Mouse (Mus musculus): ENCODE measurements around the gene Fto. TPM values are rescaled to one million over a fixed set of nuclear protein-coding genes. Genes with fewer than 3 reads are reported as not detected.

Gene Fto
- polyA plus RNA-seq, 1 experiment from 2014 or later = 97.3 TPM

- no peak overlapping the region for H3K4me2 ChIP-seq (ENCODE audit: low read depth, severe bottlenecking)
- ATAC-seq (ENCODE audit: insufficient number of reproducible peaks, low FRiP score, low TSS enrichment, low read depth) (no peak), DNase-seq (ENCODE audit: low spot score) (no peak)
- H3K9me3 ChIP-seq (ENCODE audit: control insufficient read depth, low read length) = no peaks in the 10 kb centered on the region
- H3K27me3 ChIP-seq (ENCODE audit: control insufficient read depth, insufficient read depth, low read length) = no peaks in the 10 kb centered on the region
- H3K27ac ChIP-seq (replicated peaks; ENCODE audit: low read depth, low read length) = no peak overlapping the region
- no peak overlapping the region for H3K4me3 ChIP-seq (ENCODE audit: low read depth, low read length)
- H3K9ac ChIP-seq (ENCODE audit: low read length) = no peak overlapping the region
- 88% methylated on average over 11 of the region's 11 CpGs for WGBS
- H3K4me1 ChIP-seq (ENCODE audit: control insufficient read depth, insufficient read depth, low read length) = peaks cover 25% of the 10 kb centered on the region
- H3K36me3 ChIP-seq (ENCODE audit: control insufficient read depth, insufficient read depth, low read length) = no peaks in the 10 kb centered on the region; the same call in 1 of the 2 replicates
Measured at GRCm38 (mm10) chr8:91327471-91328205, 14.3 kb downstream of the Fto start.

DNA sequence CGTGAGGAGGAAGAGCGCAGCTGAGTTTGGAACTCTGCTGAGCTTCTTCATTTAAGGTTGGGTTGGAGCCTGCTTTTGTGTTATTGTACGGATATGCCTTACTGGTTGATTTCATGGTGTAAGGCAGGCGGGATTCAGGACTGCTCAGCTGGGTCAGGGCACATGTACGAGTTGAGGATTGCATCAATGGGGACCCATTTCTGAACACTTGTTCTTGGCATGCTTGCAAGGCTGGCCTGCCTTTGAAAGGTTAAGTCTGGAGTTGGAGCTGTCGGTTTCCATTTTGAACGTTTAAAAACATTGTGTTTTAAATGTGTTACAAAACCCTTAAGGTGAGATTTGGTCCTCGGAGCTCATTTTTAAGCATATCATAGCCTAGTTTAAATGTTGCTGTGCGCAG, 15.7 kb downstream of the Fto start:
- H3K9me3 ChIP-seq (ENCODE audit: control insufficient read depth, low read length) = no peaks in the 10 kb centered on the region
- no peak overlapping the region for H3K27ac ChIP-seq (replicated peaks; ENCODE audit: low read depth, low read length)
- no peak overlapping the region for H3K9ac ChIP-seq (ENCODE audit: low read length)
- DNase-seq (ENCODE audit: low spot score) = no peak
- no peak for ATAC-seq (ENCODE audit: insufficient number of reproducible peaks, low FRiP score, low TSS enrichment, low read depth)
- peaks cover 25% of the 10 kb centered on the region for H3K4me1 ChIP-seq (ENCODE audit: control insufficient read depth, insufficient read depth, low read length)
- no peak overlapping the region for H3K4me3 ChIP-seq (ENCODE audit: low read depth, low read length)
- no peaks in the 10 kb centered on the region; the same call in 1 of the 2 replicates for H3K36me3 ChIP-seq (ENCODE audit: control insufficient read depth, insufficient read depth, low read length)
- WGBS = 80% methylated on average over 9 of the region's 9 CpGs
- H3K27me3 ChIP-seq (ENCODE audit: control insufficient read depth, insufficient read depth, low read length) = no peaks in the 10 kb centered on the region
- H3K4me2 ChIP-seq (ENCODE audit: low read depth, severe bottlenecking) = no peak overlapping the region

DNA sequence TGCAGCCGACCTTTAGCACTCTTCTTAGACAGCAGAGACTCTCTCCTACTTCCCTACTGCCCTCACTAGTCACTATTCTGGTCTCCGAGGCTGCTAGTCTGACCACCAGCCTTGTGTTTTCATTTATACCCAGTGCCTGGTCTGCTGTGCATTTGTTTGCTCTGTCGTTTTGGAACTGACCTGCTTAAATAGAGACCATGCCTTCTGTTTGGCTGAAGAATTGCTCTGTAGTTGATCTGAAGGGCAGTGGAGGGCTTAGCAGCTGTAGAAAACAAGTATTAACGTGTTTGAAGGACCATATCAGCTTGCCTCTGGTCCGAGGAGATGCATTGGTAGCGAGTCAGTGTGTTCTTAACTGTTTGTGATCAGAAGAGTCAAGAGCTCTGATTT, 16.1 kb downstream of the Fto start:
- DNase-seq (ENCODE audit: low spot score) = no peak
- Histone ChIP-seq H3K4me3 (ENCODE audit: low read depth, low read length) (no peak overlapping the region), H3K27ac (replicated peaks; ENCODE audit: low read depth, low read length) (no peak overlapping the region), H3K9me3 (ENCODE audit: control insufficient read depth, low read length) (no peaks in the 10 kb centered on the region), H3K4me1 (ENCODE audit: control insufficient read depth, insufficient read depth, low read length) (peaks cover 25% of the 10 kb centered on the region), H3K9ac (ENCODE audit: low read length) (no peak overlapping the region), H3K4me2 (ENCODE audit: low read depth, severe bottlenecking) (no peak overlapping the region), H3K27me3 (ENCODE audit: control insufficient read depth, insufficient read depth, low read length) (no peaks in the 10 kb centered on the region), H3K36me3 (ENCODE audit: control insufficient read depth, insufficient read depth, low read length) (no peaks in the 10 kb centered on the region; the same call in 1 of the 2 replicates)
- no peak for ATAC-seq (ENCODE audit: insufficient number of reproducible peaks, low FRiP score, low TSS enrichment, low read depth)
- 16% methylated on average over 6 of the region's 6 CpGs for WGBS

GRCm38 (mm10) chr8:91338389-91339154, 25.2 kb downstream of the Fto start:
- no peaks in the 10 kb centered on the region for H3K9me3 ChIP-seq (ENCODE audit: control insufficient read depth, low read length)
- H3K27me3 ChIP-seq (ENCODE audit: control insufficient read depth, insufficient read depth, low read length) = no peaks in the 10 kb centered on the region
- H3K27ac ChIP-seq (replicated peaks; ENCODE audit: low read depth, low read length) = no peak overlapping the region
- WGBS = 89% methylated on average over 6 of the region's 6 CpGs
- no peaks in the 10 kb centered on the region for H3K36me3 ChIP-seq (ENCODE audit: control insufficient read depth, insufficient read depth, low read length)
- H3K9ac ChIP-seq (ENCODE audit: low read length) = no peak overlapping the region
- no peak for ATAC-seq (ENCODE audit: insufficient number of reproducible peaks, low FRiP score, low TSS enrichment, low read depth)
- no peaks in the 10 kb centered on the region for H3K4me1 ChIP-seq (ENCODE audit: control insufficient read depth, insufficient read depth, low read length)
- no peak for DNase-seq (ENCODE audit: low spot score)
- H3K4me3 ChIP-seq (ENCODE audit: low read depth, low read length) = no peak overlapping the region
- no peak overlapping the region for H3K4me2 ChIP-seq (ENCODE audit: low read depth, severe bottlenecking)

- Histone ChIP-seq H3K9me3 (ENCODE audit: control insufficient read depth, low read length) (no peaks in the 10 kb centered on the region), H3K27me3 (ENCODE audit: control insufficient read depth, insufficient read depth, low read length) (no peaks in the 10 kb centered on the region), H3K36me3 (ENCODE audit: control insufficient read depth, insufficient read depth, low read length) (no peaks in the 10 kb centered on the region), H3K9ac (ENCODE audit: low read length) (no peak overlapping the region), H3K4me1 (ENCODE audit: control insufficient read depth, insufficient read depth, low read length) (no peaks in the 10 kb centered on the region), H3K4me3 (ENCODE audit: low read depth, low read length) (no peak overlapping the region), H3K27ac (replicated peaks; ENCODE audit: low read depth, low read length) (no peak overlapping the region), H3K4me2 (ENCODE audit: low read depth, severe bottlenecking) (no peak overlapping the region)
- no peak for ATAC-seq (ENCODE audit: insufficient number of reproducible peaks, low FRiP score, low TSS enrichment, low read depth)
- 86% methylated on average over 8 of the region's 8 CpGs for WGBS
- no peak for DNase-seq (ENCODE audit: low spot score)
Measured at GRCm38 (mm10) chr8:91339651-91340050, 26.3 kb downstream of the Fto start.

DNA sequence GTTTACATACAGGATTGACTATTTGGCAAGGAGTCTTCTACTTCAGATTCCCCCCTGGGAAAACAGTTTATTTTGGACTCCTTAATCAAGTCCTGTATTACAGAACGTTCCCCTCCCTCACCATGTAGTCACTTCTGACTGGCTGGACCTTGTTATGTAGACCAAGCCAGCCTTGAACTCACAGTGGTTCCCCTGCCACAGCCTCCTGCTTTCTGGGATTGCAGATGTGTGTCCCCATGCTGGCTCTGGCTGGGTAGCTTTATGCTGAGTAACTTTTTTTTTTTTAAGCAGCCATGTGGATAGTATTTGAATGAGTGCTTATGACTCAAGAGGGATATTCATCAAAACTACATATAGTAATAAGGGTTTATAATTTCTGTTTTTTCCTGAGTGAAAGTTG, 27.4 kb downstream of the Fto start:
- H3K4me2 ChIP-seq (ENCODE audit: low read depth, severe bottlenecking) = no peak overlapping the region
- no peak overlapping the region for H3K27ac ChIP-seq (replicated peaks; ENCODE audit: low read depth, low read length)
- H3K27me3 ChIP-seq (ENCODE audit: control insufficient read depth, insufficient read depth, low read length) = no peaks in the 10 kb centered on the region
- H3K36me3 ChIP-seq (ENCODE audit: control insufficient read depth, insufficient read depth, low read length) = no peaks in the 10 kb centered on the region
- no peaks in the 10 kb centered on the region for H3K9me3 ChIP-seq (ENCODE audit: control insufficient read depth, low read length)
- WGBS = 77% methylated on average over 1 of the region's 1 CpGs
- no peaks in the 10 kb centered on the region for H3K4me1 ChIP-seq (ENCODE audit: control insufficient read depth, insufficient read depth, low read length)
- no peak overlapping the region for H3K9ac ChIP-seq (ENCODE audit: low read length)
- DNase-seq (ENCODE audit: low spot score) (no peak), ATAC-seq (ENCODE audit: insufficient number of reproducible peaks, low FRiP score, low TSS enrichment, low read depth) (no peak)
- H3K4me3 ChIP-seq (ENCODE audit: low read depth, low read length) = no peak overlapping the region

GRCm38 (mm10) chr8:91342196-91342595, 28.9 kb downstream of the Fto start:
- no peak overlapping the region for H3K27ac ChIP-seq (replicated peaks; ENCODE audit: low read depth, low read length)
- no peaks in the 10 kb centered on the region for H3K36me3 ChIP-seq (ENCODE audit: control insufficient read depth, insufficient read depth, low read length)
- ATAC-seq (ENCODE audit: insufficient number of reproducible peaks, low FRiP score, low TSS enrichment, low read depth) = no peak
- no peak overlapping the region for H3K4me2 ChIP-seq (ENCODE audit: low read depth, severe bottlenecking)
- 46% methylated on average over 5 of the region's 5 CpGs for WGBS
- H3K4me1 ChIP-seq (ENCODE audit: control insufficient read depth, insufficient read depth, low read length) = no peaks in the 10 kb centered on the region
- H3K4me3 ChIP-seq (ENCODE audit: low read depth, low read length) = no peak overlapping the region
- no peak for DNase-seq (ENCODE audit: low spot score)
- H3K9me3 ChIP-seq (ENCODE audit: control insufficient read depth, low read length) = no peaks in the 10 kb centered on the region
- H3K27me3 ChIP-seq (ENCODE audit: control insufficient read depth, insufficient read depth, low read length) = no peaks in the 10 kb centered on the region
- H3K9ac ChIP-seq (ENCODE audit: low read length) = no peak overlapping the region

DNA sequence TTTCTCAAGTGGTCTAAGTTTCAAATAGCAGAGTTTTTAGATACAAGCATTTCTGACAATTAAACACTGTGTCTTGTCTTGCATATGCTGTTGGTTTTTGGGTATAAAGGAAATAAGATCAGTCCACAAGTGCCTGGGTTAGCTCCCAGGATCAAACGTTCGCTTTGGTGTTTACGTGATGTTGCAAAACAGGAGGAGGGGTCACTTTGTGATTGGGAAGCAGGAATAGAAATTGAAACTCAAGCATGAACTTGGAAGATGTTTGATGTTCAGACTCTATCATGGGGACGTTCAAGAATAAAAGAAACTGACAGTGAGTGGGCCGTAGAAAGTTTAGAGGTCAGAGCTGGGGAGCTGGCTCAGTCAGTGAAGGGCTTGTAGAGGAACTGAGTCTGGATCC, 29.5 kb downstream of the Fto start:
- 81% methylated on average over 5 of the region's 5 CpGs for WGBS

More for the DNA sequence above, 29.5 kb downstream of the Fto start:
- DNase-seq (ENCODE audit: low spot score) (no peak), ATAC-seq (ENCODE audit: insufficient number of reproducible peaks, low FRiP score, low TSS enrichment, low read depth) (no peak)
- H3K4me1 ChIP-seq (ENCODE audit: control insufficient read depth, insufficient read depth, low read length) = no peaks in the 10 kb centered on the region
- no peak overlapping the region for H3K9ac ChIP-seq (ENCODE audit: low read length)
- H3K9me3 ChIP-seq (ENCODE audit: control insufficient read depth, low read length) = no peaks in the 10 kb centered on the region
- no peak overlapping the region for H3K4me2 ChIP-seq (ENCODE audit: low read depth, severe bottlenecking)
- H3K4me3 ChIP-seq (ENCODE audit: low read depth, low read length) = no peak overlapping the region
- no peaks in the 10 kb centered on the region for H3K27me3 ChIP-seq (ENCODE audit: control insufficient read depth, insufficient read depth, low read length)
- no peaks in the 10 kb centered on the region for H3K36me3 ChIP-seq (ENCODE audit: control insufficient read depth, insufficient read depth, low read length)
- no peak overlapping the region for H3K27ac ChIP-seq (replicated peaks; ENCODE audit: low read depth, low read length)

All from limb, embryonic 11.5 days (tissue).